Mouse (Mus musculus) inflammation-experienced regulatory T-cells, adult 6 months (primary cell): ENCODE data around the gene Olfr666. TPM values are rescaled to one million over a fixed set of nuclear protein-coding genes. Genes with fewer than 3 reads are reported as not detected.
"Not testable (repeated sequence)": the region's sequence is repeated elsewhere in the genome, so short reads cannot be mapped to it uniquely, and the experiment has no call there.

ENCODE experiments used
- ATAC-seq: one replicate; pipeline ENCODE4 v1.8.0; 2017
- polyA plus RNA-seq, 3 experiments: library from polyadenylated mRNA; unstranded; fragments of 100-300 nt; shearing (Covaris generic); gene quantifications; one replicate each; pipeline ENCODE4 v1.2.1; 2017

The Olfr666 gene
- polyA plus RNA-seq: not detected

- ATAC-seq: no peak
These were observed at the start of gene Olfr666 for GRCm38 (mm10) chr7:104895852-104896251. Olfr666 (minus strand) TSS chr7:104895952.

GRCm38 (mm10) chr7:104933940-104934339 is 38.2 kb upstream of the Olfr666 start, which contains the start of gene Olfr669:
Olfr669 (plus strand) TSS chr7:104934240.
- no peak for ATAC-seq

- no peak for ATAC-seq
These were observed 32.2 kb upstream of the Olfr666 start, which contains the start of gene Olfr668 for GRCm38 (mm10) chr7:104927957-104928356. Olfr668 (minus strand) TSS chr7:104928057.

DNA sequence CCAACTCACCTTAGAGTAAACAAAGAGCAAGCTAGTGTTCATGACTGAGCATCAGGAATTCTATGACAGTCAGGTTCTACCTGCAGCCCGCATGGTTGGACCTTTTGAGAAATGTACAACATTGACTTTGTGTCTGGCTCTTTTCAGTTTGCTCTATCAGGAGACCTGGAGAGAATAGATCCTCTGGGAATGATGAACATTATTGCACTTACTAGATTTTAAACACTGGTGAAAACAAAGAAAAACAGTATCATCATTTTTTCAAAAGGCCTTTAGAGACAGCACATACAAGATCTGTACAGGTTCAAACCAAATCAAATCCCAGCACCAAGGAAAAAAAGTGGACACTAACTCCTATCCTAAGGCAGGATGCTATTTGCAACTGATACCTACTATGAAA is 25.6 kb upstream of the Olfr666 start, which contains the start of gene Olfr667:
Olfr667 (minus strand) TSS at position 101 of the 400 bp plus-strand sequence.
- ATAC-seq: no peak

- no peak for ATAC-seq
These were observed 18.0 kb downstream of the Olfr666 start, which contains the start of gene Olfr665 for GRCm38 (mm10) chr7:104877731-104878130. Olfr665 (plus strand) TSS chr7:104878031.

GRCm38 (mm10) chr7:104861381-104861780 is 34.4 kb downstream of the Olfr666 start:
- ATAC-seq: no peak

- no peak for ATAC-seq
These were observed 38.1 kb downstream of the Olfr666 start for GRCm38 (mm10) chr7:104857683-104858082.

- ATAC-seq: not testable (repeated sequence)
These were observed 39.0 kb downstream of the Olfr666 start, which contains the start of gene Usp17la for GRCm38 (mm10) chr7:104856709-104857108. Usp17la (plus strand) TSS chr7:104857009.

DNA sequence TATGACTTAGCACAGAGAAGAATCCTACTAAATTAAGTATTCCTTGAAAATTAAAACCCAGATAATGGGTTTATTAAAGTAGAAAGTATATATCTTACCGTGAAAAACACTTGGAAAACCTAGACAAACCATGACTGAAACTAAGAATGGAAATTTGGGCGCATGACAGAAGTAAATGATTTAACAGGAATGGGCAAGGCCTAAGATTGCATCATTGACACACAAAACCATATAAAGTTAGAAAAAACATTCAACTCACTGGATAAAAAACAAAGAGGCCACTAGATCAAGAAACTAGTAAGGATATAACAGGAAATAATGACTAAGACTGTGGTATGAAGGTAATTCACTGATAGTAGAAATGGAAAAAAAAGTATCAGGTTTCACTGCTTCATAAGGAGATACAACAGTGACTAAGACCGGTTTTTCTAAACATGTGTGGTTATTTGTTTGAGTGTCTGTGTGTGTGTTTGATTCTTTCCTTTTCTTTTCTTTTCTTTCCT is 40.5 kb downstream of the Olfr666 start:
- no peak for ATAC-seq

- ATAC-seq: not testable (repeated sequence)
These were observed 44.2 kb downstream of the Olfr666 start for GRCm38 (mm10) chr7:104851546-104851945.

GRCm38 (mm10) chr7:104843731-104844287 is 51.9 kb downstream of the Olfr666 start:
- no peak for ATAC-seq

DNA sequence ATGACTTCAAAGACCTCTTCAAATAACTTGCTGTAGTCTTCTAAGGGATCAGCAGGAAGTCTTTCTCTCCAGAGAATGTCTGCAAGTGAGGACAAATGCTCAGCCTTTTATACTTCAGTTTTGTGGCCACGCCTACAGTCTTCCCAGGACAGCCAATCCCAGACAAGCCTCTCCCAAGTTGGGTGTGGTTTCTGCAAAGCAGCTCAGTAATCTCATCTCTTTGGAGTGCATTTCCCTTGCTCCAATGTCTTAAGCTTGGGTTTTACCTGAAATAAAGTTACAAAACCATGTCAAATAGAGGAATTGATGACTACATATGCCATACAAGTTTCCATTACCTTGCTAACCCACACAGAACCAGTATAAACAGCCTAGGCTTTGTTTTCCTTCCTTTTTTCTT is 53.2 kb downstream of the Olfr666 start, which contains the start of gene Usp17lb:
Usp17lb (minus strand) TSS at position 101 of the 400 bp plus-strand sequence.
- ATAC-seq: no peak

Other genes with a start within 250 kb of the Olfr666 start
- not detected for gene Olfr658, start 248.6 kb downstream of the Olfr666 start, polyA plus RNA-seq
- not detected for gene Olfr659, start 229.2 kb downstream of the Olfr666 start, polyA plus RNA-seq
- gene Olfr661, start 209.5 kb downstream of the Olfr666 start, polyA plus RNA-seq: not detected
- not detected for gene Usp17le, start 118.5 kb downstream of the Olfr666 start, polyA plus RNA-seq
- gene Usp17lb, start 53.3 kb downstream of the Olfr666 start, polyA plus RNA-seq: not detected
- gene Usp17la, start 38.9 kb downstream of the Olfr666 start, polyA plus RNA-seq: not detected
- not detected for gene Olfr665, start 17.9 kb downstream of the Olfr666 start, polyA plus RNA-seq
- gene Olfr667, start 25.5 kb upstream of the Olfr666 start, polyA plus RNA-seq: not detected
- gene Olfr668, start 32.1 kb upstream of the Olfr666 start, polyA plus RNA-seq: not detected
- gene Olfr669, start 38.3 kb upstream of the Olfr666 start, polyA plus RNA-seq: not detected
- not detected for gene Olfr670, start 66.7 kb upstream of the Olfr666 start, polyA plus RNA-seq
- gene Olfr671, start 83.2 kb upstream of the Olfr666 start, polyA plus RNA-seq: not detected
- gene Olfr672, start 106.1 kb upstream of the Olfr666 start, polyA plus RNA-seq: not detected
- gene Olfr675, start 132.5 kb upstream of the Olfr666 start, polyA plus RNA-seq: under 1 TPM in 1 of 3 experiments, not detected in 2; 0.16 TPM
- not detected for gene Olfr676, start 136.7 kb upstream of the Olfr666 start, polyA plus RNA-seq
- gene Olfr677, start 155.4 kb upstream of the Olfr666 start, polyA plus RNA-seq: not detected
- not detected for gene Olfr678, start 168.5 kb upstream of the Olfr666 start, polyA plus RNA-seq
- not detected for gene Olfr679, start 185.3 kb upstream of the Olfr666 start, polyA plus RNA-seq
- gene Olfr680-ps1, start 196.9 kb upstream of the Olfr666 start, polyA plus RNA-seq: not detected
- not detected for gene Olfr681, start 220.9 kb upstream of the Olfr666 start, polyA plus RNA-seq